8 mouse cellular contexts compared by ENCODE assay signal in genomic region chr9:8700669-8701068, GRCm38 (mm10).
A peak's percentile ranks its signal among the peaks of the same experiment; 100 is the strongest.
DNase-seq lines count a peak whose midpoint lies in the region; ATAC-seq and TF ChIP-seq lines count a peak whose summit lies in the region.

No protein-coding gene starts in this region.

- H3K4me2 ChIP-seq in neural tube, embryonic 14.5 days (ENCODE audit: low read depth, low read length) = no peak overlapping the region

- H3K27me3 ChIP-seq in liver, adult 2 months (ENCODE audit: control insufficient read depth, insufficient read depth, low read length) = no peaks in the 10 kb centered on the region
- no peaks in the 10 kb centered on the region for H3K27me3 ChIP-seq in neural tube, embryonic 14.5 days (ENCODE audit: control insufficient read depth, insufficient read depth, low read length)

- no peaks in the 10 kb centered on the region for H3K4me1 ChIP-seq in liver, adult 2 months (ENCODE audit: control insufficient read depth, insufficient read depth, low read length)
- H3K4me1 ChIP-seq in neural tube, embryonic 14.5 days (ENCODE audit: control insufficient read depth, insufficient read depth, low read length) = no peaks in the 10 kb centered on the region

- H3K9ac ChIP-seq in liver, adult 2 months (ENCODE audit: low read depth, low read length) = no peak overlapping the region
- no peak overlapping the region for H3K9ac ChIP-seq in neural tube, embryonic 14.5 days (replicated peaks; ENCODE audit: low read depth, low read length)

- TF ChIP-seq POLR2A in liver, adult 2 months (IDR thresholded peaks at IDR 0.05; ENCODE audit: extremely low read depth, insufficient read depth, low read length) = no peak

- WGBS in liver, adult 2 months = 25% methylated on average over 5 of the region's 5 CpGs
- 33% methylated on average over 5 of the region's 5 CpGs for WGBS in neural tube, embryonic 14.5 days

- H3K79me2 ChIP-seq in liver, adult 2 months (ENCODE audit: control insufficient read depth, insufficient read depth, low read length) = no peaks in the 10 kb centered on the region

- DNase-seq in 3T3-L1 (ENCODE audit: low read depth, low spot score) = peak; percentile 73
- DNase-seq in adrenal gland, postnatal 14 days = peak; percentile 84
- DNase-seq in embryo, embryonic 9.5 days (ENCODE audit: extremely low spot score) = peak; percentile 70
- peak; percentile 6 for DNase-seq in gonadal fat pad, adult 2 months (ENCODE audit: low read depth)
- DNase-seq in kidney, postnatal 10 days = peak; percentile 90
- DNase-seq in liver, adult 2 months (ENCODE audit: extremely low read depth, low read depth, low spot score) = peak; percentile 56
- DNase-seq in thymus, postnatal 36 days = peak; percentile 3 to 9

- peak; percentile 76 for TF ChIP-seq CTCF in liver, adult 2 months (IDR thresholded peaks at IDR 0.05; ENCODE audit: low read depth, low read length)

- no peaks in the 10 kb centered on the region for H3K36me3 ChIP-seq in liver, adult 2 months (ENCODE audit: control insufficient read depth, insufficient read depth, low read length)
- no peaks in the 10 kb centered on the region for H3K36me3 ChIP-seq in neural tube, embryonic 14.5 days (ENCODE audit: control insufficient read depth, insufficient read depth, low read length)

- no peaks in the 10 kb centered on the region for H3K9me3 ChIP-seq in neural tube, embryonic 14.5 days (ENCODE audit: control insufficient read depth, low read length)

- no peak overlapping the region for H3K27ac ChIP-seq in liver, adult 2 months (replicated peaks; ENCODE audit: insufficient read depth, low read depth, low read length)
- no peak overlapping the region for H3K27ac ChIP-seq in neural tube, embryonic 14.5 days (ENCODE audit: low read depth, low read length)

- no peak overlapping the region for H3K4me3 ChIP-seq in liver, adult 2 months (ENCODE audit: insufficient read depth, low read depth, low read length)
- no peak overlapping the region for H3K4me3 ChIP-seq in neural tube, embryonic 14.5 days (ENCODE audit: low read depth, low read length)

- ATAC-seq in neural tube, embryonic 14.5 days (ENCODE audit: low read depth) = peak; percentile 94

Comparison
In these comparisons a context has a peak if more than half of its experiments do, and no peak if none do; other contexts are left out.
1. DNase-seq: peak in every context shown above with its lines; median percentile 90 in kidney, postnatal 10 days; 84 in adrenal gland, postnatal 14 days; 73 in 3T3-L1; 70 in embryo, embryonic 9.5 days; 56 in liver, adult 2 months; 6 in gonadal fat pad, adult 2 months; 6 in thymus, postnatal 36 days.